Mouse (Mus musculus) liver, adult 2 months (tissue): ENCODE measurements at regions not wholly inside any gene's neighbourhood (a gene's known extent, or its start where the extent isn't known, plus 50 kb on each side); places are given as distances from the start of the nearest gene placed in this dataset.

Experiments
- DNase-seq: peaks from one replicate; pipeline ENCODE4 v3.0.0-alpha.2; 2011; ENCODE audit warnings: low read depth, low spot score; ENCODE audit errors: extremely low read depth
- H3K27ac ChIP-seq: fragments of 200-500 bp; replicated peaks from 2 replicates; pipeline ENCODE4 v1.5.1; 2012; ENCODE audit warnings: low read depth, mild to moderate bottlenecking, control low read depth, inconsistent platforms, low read length; ENCODE audit not compliant: insufficient read depth
- H3K27me3 ChIP-seq: fragments of 200-500 bp; 2 replicates; pipeline ENCODE4 v1.6.1; 2012; ENCODE audit warnings: mild to moderate bottlenecking, moderate library complexity, low read length, inconsistent platforms; ENCODE audit not compliant: control insufficient read depth, insufficient read depth
- H3K36me3 ChIP-seq: fragments of 200-500 bp; 2 replicates; pipeline ENCODE4 v1.6.1; 2012; ENCODE audit warnings: low read length, inconsistent platforms; ENCODE audit not compliant: control insufficient read depth, insufficient read depth
- H3K4me1 ChIP-seq: fragments of 200-500 bp; 2 replicates; pipeline ENCODE4 v1.6.1; 2011; ENCODE audit warnings: low read length; ENCODE audit not compliant: control insufficient read depth, insufficient read depth
- H3K4me3 ChIP-seq: fragments of 200-500 bp; 2 replicates; pipeline ENCODE4 v1.5.1; 2011; ENCODE audit warnings: low read depth, mild to moderate bottlenecking, control low read depth, low read length, moderate library complexity; ENCODE audit not compliant: insufficient read depth
- H3K79me2 ChIP-seq: fragments of 200-500 bp; 2 replicates; pipeline ENCODE4 v1.6.1; 2012; ENCODE audit warnings: inconsistent platforms, mild to moderate bottlenecking, low read length, moderate library complexity; ENCODE audit not compliant: control insufficient read depth, insufficient read depth
- H3K9ac ChIP-seq: fragments of 200-500 bp; 2 replicates; pipeline ENCODE4 v1.6.1; 2012; ENCODE audit warnings: low read depth, mild to moderate bottlenecking, control low read depth, inconsistent platforms, low read length
- CTCF ChIP-seq: fragments of 200-500 bp; IDR thresholded peaks from 2 replicates; pipeline ENCODE4 v1.5.1; 2011; ENCODE audit warnings: low read depth, low read length, control low read depth
- POLR2A ChIP-seq: fragments of 200-500 bp; IDR thresholded peaks from 2 replicates; pipeline ENCODE4 v1.6.1; 2011; ENCODE audit warnings: low read length, control low read depth; ENCODE audit not compliant: insufficient read depth; ENCODE audit errors: extremely low read depth
- WGBS: fragments of 180-500 bp; shearing (Covaris S2); methylation state at CpG from one replicate; pipeline ENCODE4 v1.1.7; 2018; 5-methylcytosine and 5-hydroxymethylcytosine counted together

DNA sequence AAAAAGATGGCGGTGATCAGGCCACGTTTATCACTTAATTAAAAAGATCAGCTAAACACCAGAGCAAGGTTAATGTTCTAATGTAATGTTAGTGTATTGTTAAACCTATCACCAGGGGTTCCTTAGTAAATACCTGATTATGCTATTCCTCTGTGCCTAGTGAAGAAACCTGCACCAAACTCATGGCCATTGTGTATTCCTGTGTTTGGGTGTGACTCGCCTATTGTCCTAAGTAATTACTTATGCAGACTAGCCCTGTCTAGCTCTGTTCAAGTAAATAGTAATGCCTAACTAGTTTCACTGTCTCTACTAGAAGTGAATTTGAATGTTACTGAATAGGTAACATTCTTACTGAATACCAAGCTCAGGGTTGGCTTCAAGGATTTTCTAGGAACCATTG lies 231.6 kb upstream of the Amd2 start:
- 84% methylated on average over 3 of the region's 3 CpGs for WGBS
- no peak for DNase-seq
- Histone ChIP-seq H3K27ac (no peak overlapping the region), H3K4me3 (no peak overlapping the region), H3K4me1 (no peaks in the 10 kb centered on the region), H3K79me2 (no peaks in the 10 kb centered on the region), H3K36me3 (no peaks in the 10 kb centered on the region), H3K9ac (no peak overlapping the region), H3K27me3 (no peaks in the 10 kb centered on the region)
- TF ChIP-seq POLR2A (no peak), CTCF (no peak)

DNA sequence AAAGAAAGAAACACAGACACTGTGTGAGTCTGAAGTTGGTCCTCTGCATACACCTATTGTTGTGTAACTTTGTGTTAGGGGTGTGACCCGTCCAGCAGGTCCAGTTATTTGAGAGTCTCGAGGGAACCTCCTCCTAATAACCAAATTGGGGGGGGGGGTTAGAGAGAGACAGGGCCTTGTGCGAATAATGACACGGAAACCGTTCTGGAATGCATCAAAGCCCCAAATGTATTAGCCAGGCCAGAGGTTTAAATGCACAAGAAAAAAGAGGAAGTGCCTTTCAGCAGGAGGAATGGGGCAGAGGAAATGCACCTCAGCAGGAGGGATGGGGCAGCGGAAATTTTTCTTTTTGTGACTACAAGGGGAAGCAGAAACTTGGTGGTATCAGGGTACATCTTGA lies 228.9 kb upstream of the Amd2 start:
- Histone ChIP-seq H3K9ac (no peak overlapping the region), H3K27me3 (no peaks in the 10 kb centered on the region), H3K4me3 (no peak overlapping the region), H3K79me2 (no peaks in the 10 kb centered on the region), H3K36me3 (no peaks in the 10 kb centered on the region), H3K27ac (no peak overlapping the region), H3K4me1 (no peaks in the 10 kb centered on the region)
- WGBS, result 66% methylated on average over 6 of the region's 6 CpGs
- TF ChIP-seq CTCF (no peak), POLR2A (no peak)
- DNase-seq, result no peak
